Mouse (Mus musculus) urinary bladder, postnatal 36 days (tissue): Measurements from ENCODE around the gene Gm8947.
"Not testable (repeated sequence)": the region's sequence is repeated elsewhere in the genome, so short reads cannot be mapped to it uniquely, and the experiment has no call there.

Source experiments
- DNase-seq, 2 experiments: peaks; one replicate each; pipeline ENCODE4 v3.0.0; 2022; ENCODE audit warnings: low spot score in 2 of 2, mixed read lengths in 1 of 2

Gene Gm8947

DNA sequence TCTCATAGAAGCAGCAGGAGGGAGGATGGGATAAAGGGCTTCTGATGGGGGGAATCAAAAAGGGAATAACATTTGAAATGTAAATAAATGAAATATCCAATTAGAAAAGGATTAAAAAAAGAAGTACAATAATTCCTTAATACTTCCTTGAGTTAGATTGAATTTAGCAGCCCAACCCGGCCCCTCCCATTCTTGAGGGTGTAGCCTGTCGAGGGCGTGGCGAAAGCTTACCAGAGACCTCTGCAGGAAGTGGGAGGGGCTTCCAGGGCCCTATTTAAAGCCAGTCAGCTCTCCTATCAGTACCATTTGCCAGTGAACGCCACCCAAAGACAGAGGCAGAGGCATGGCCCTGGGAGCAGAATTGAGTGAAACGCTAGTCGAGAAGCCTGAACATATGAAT, at the start of gene Gm8947:
Gm8947 (plus strand) TSS at position 302 of the 400 bp plus-strand sequence.
- not testable (repeated sequence) for DNase-seq

DNA sequence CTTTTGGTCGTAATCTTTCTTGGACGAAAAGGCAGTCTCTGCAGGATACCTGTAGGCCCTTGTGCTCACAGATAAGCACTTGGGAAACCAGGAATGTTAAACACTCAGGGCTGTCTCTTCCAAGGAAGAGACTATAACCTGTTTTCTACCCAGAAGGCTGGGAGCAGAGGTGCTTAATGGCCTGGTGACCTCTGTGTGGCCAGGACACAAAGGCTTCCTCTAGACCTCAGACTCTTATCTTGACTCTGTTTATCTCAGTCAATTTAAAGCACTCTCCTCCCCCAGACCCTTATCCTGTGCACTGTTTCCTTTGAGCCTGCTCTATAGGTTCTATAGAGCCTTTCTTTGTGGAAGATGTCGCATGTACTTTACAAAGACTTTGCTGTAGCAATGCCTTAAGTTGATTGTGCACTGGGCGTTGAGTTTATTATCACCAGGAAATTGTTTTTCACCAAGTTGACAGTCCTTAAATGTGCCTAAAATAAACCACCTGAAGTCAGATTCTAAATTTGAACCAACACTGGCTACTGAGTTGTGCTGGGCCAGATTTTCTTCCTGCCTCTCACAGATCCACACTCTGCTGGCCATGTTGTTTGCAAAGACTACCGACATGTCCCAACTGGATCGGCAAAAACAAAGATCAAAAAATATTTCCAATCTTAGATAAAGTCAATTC, 47.6 kb upstream of the Gm8947 start:
- DNase-seq, result no peak

DNA sequence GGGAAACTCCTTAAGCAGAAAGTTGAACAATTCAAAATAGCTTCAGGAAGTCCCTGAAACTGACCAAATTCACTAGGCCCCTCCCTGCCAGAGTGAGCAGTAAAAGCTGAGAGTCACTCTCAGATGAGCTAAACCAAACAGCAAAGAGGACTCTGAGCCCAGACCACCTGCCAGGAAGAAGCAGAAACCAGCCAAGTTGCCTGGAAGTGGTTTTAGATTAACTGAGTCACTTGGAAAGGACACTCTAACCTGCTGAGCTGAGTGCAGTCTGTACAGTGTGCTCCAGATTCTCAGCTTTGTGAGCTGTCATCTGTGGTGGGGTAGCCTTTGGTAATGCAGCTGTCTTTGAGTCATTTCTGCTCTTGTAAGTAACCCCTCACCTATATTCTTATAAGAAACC, 44.4 kb upstream of the Gm8947 start:
- DNase-seq, result no peak

DNA sequence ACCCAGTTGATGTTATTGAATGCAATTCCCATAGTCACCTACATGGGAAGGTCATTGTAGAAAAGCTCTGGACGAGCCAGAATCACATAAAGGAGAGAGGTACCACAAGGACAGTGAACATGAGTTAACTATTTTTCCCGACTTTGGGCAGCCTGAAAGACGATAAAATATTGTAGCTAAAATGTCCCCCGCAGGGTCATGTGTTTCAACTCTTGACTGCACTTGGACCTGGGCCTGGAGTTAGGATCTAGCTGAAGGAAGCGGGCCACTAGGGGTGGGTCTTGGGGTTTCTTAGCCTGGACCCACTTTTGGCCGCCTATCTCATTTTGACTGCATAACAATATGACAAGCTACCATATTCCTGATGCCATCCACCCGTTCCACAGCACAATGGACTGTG, 42.0 kb upstream of the Gm8947 start:
- DNase-seq, result no peak

DNA sequence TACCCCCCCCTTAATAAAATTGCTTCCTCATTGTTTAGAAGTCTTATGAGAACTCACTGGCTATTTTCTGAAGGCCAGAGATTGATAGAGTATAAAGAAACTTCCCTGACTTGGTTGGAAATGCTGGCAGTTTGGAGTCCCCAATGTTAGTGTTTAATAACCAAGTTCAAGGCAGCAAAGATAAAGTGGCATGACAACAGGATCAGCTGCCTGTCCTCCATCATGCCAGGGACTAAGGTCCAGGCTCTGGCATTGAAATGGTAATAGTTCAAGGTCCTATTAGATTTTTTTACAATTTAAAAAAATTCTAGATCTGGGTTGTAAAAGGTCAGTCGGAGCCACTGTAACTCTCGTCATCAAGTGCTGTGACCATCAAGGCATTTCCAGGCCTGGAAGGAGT, 41.1 kb upstream of the Gm8947 start:
- no peak for DNase-seq

DNA sequence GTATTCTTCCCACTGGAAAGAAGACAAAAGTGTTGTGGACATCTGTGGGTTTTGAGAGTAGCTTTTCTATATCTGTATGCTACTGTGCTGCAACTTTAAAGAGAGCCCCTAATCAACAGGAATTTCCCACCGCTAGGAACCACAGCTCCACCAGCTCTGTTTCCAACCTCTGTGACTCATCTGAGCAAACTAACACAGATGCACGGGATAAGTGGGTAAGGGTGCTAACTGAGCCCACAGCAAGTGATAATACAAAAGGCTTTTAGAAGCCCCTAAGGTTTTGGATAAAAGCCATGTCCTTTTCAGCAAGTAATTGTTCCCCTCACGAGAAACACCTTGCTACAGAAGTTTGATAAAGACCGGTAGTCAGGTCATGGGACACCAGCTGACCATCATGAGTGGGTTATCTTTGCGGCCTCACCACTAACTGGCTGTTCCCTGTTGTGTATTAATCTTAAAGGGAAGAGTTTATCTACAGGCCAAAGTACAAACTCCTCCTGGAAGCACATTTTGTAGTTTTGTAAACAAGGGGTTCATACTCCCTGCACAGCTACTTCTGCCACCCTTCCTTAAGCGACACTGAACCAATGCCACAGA, 39.0 kb upstream of the Gm8947 start:
- DNase-seq, result no peak

DNA sequence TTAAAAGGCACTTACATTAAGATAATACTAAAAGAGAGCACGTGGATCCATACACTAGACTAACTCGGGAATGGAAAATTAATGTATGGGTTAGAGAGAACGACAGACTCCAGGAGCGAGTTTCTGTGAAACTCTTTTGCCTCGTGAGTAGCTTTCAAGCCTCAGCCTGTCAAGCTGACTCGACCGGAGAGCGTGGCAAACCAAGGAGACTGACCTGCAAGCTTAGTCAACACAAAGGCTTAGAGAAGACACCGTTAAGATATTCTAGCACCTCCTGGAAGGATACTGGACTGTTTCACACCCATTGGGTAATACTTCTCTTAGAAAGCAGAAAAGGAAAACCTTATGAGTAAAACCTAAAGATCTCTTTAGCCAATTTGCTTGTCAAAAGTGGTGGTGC, 38.0 kb upstream of the Gm8947 start:
- not testable (repeated sequence) for DNase-seq

DNA sequence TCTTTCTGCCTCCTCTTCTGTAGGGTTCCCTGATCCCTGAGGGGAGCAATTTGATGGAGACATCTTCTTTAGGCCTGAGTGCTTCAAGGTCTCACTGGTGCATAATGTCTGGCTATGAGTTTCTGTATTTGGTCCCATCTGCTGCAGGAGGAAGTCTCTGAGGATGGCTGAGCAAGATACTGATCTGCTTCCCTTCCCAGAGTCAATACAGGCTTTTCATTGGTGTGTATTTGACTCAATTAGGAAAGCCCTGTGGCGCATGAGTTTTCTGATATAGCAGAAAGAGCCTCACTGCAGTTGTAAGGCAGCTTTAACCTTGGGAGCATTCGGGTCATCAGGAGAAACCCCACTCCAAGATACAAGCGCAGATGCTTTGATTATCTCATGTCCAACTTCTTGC, 36.0 kb upstream of the Gm8947 start:
- DNase-seq, result no peak

DNA sequence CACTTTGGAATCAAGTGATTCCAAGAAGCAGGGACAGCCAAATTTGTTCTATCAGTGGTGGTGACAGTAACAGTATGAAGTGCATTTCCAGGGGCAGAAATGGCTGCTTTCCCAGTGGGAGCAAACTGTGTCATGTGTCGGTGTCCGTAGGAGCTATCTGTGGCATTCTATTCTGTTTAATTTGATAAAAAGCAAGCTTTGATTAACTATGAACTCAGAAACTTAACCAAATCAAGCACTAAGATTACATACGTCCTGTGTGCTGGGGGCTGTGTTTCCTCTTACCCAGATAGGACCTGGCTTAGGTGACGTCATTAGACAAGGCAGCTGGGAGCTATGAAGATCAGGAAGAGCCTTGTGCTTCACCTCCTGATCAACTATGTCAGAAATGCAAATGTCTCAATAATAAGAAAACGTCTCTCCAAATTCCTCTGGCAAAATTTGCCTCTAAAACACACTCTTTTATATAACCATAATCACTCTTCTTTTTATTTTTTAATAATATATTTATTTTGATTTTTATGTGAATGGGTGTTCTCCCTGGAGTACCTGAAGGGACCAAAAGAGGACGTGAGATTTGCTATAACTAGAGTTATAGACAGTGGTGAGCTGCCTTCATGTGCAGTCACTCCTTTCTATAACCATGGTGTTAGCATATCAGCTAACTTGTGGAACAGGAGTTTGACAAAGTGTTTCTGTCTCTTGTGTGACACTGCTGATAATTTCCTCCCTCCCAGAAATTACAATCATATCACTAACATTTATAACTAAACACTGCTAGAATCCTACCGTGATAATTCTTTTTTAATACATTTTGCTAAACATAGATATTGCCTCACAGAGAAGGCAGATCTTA, 35.2 kb upstream of the Gm8947 start:
- DNase-seq, result no peak

DNA sequence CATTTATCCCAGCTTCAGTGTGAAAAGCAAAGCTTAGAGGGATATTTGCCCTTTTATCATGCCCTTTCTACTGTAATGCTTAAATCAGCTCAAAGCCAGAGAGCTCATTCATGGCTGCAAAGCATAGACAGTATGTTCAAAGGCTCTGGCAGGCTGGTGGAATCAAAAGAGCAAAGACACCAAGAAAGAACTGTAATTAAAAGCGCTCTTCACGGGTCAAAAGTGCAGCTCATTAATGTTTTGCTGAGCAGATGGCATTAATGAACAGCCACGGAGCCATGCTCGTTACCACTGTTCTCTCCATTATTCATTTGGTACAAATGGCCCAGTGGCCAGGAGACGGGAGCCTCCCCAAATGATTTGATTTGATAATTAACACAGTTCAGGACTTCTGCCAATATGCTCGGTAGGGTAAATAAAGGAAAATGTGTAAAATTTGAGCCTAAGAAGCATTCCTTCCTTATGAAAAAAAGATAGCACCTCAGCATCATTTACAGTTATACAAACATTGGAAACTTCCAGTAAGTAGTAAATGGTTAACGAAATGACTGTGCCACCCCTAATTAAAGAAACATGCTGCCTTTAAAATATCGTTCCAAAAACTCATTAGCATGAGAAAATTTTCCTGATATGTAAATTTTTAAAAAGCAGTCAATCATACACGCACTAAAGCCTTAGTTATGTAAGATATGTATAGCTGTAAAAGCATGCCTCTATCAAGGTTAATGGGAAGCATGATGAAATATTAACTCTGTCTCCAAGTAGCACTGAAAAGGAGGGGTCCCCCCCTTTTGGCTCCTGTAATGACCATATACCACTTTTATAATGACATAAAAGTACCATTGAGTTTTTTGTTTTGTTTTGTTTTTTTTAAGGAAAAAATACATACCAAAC, 34.0 kb upstream of the Gm8947 start:
- no peak for DNase-seq

DNA sequence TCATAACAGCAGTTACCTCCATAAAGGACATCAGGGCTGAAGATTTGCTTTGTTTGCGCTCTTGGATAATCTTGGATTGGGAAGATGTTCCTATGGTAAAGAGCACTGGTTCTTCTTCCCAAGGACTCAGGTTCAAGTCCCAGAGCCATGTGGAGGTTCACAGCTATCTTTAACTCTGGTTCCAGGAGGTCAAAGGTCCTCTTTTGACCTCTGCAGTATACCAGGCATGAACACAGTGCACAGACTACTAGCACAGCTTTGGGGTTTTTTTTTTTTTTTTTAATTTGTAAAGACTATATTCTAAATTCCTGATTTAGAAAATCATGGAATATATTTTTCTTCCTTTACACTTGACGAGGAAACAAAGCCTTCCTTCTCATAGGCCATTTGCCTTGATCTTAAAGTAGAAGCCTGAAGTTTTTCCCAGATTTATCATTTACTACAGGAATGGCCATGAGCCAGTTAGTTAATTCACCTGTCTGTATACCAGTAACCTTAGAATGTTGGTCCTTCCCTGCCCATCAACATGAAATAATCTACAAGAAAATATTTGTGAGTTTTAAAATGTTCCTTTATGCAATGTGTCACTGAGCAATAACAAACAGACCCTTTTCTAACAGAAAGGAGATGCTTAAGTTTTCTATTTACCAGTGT, 33.2 kb upstream of the Gm8947 start:
- no peak for DNase-seq

DNA sequence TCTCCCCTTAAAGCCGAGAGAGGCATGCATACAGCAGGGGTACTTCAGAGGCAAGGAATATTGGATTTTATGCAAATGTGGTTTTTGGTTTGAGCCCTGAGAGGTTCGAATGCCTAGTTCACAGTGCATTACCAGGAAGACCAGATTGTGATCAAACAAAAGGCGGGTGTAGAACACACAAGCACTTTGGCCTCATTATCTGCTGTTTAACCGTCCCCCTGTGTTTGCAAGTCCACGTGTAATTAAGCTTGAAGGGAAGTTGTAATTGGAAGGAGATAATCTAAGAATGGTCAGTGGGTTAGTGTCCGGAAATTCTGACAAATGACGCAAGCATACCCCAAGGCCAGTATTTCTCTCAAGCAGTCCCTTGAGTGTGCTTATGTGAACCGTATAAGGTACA, 26.1 kb upstream of the Gm8947 start:
- no peak for DNase-seq

DNA sequence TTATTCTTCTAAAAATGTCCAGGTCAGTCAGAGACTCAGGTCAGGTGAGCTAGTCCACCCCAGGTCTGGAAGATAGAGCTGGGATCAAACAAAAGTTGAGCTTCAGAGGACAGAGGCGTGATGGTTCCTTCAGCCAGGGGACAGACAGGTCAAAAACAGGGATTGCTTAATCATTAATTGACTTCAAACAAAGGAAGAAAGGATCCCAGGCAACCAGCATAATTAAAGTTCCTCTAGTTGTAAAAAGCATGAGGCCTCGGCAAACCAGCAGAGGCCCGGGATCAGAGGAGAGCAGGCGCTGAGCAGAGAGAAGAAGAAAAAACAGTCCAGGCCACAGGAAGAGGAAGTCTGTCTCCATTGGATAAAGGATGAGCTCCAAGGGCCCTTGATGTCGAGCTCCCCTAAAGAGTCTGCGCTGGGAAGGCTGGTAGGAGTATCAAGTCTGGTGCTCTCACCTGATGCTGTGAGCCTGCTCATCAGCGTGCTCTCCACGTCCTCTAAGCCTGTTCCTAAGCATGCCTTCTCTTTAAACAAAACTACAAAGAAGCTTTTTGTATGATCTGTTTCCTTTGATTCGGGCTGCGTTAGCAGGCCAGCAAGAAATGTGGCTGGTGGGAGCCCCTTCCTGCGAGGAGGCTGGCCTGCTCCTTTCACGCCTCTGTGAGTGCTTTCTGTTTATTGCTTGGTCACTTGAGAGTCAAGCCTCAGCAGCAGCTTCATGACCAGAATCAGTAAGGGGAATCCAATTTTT, 24.7 kb upstream of the Gm8947 start:
- no peak for DNase-seq

DNA sequence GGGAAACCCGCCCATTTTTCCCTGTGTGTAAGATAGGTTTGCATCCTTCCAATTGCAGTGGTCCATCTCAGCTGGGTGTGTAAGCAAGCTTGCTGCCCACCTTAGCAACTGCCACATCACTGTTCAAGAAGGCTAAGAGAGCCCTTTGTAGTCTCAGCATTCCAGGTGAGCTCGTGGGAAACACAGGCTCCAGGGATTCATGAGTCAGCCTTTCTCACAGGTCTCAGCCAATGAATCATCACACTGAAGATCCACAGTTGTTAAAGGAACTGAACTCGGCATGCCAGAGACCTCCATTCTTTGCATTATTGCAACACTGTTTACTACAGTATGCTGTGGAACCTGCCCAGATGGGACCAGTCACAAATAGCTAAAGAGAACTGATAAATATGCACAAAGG, 23.5 kb upstream of the Gm8947 start:
- no peak for DNase-seq

DNA sequence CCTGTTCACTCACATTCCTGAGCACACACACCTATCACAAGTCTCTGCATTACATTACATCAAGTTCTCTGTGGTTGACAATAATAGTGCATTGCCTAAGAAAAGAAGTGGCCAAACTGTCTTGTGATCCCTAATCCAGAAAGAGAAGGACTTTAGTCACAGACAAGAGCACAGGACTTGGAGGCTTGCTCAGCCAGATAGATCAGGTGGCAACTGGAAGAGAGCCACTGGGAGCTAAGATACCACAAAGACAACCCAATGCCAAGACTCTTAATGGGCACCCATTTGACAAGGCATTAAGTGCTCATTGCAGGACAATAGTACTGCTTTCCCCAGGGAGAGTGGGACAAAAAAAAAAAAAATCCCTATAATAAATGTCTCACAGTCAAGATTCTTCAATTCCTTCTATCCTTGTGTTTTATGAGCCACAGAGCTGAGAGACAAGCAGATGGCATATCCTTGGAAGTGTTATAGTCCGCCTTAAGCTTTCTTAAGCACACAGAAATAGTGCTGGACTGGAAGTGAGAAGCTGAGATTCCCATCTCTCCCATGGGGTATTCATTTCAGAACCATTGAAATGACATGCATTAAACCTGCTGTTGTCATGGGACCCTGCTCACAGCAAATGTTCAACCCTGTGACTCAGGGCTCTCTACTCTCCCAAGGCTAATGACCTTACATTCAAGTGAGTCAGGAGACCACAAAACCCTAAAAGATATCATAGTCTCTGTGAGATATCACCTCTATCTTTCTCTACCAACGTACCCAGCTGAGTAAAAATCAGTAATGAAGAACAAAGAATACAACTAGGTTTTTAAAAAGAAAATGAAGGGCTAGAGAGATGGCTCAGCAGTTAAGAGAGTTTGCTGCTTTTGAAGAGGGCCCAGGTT, 20.4 kb upstream of the Gm8947 start:
- no peak for DNase-seq

DNA sequence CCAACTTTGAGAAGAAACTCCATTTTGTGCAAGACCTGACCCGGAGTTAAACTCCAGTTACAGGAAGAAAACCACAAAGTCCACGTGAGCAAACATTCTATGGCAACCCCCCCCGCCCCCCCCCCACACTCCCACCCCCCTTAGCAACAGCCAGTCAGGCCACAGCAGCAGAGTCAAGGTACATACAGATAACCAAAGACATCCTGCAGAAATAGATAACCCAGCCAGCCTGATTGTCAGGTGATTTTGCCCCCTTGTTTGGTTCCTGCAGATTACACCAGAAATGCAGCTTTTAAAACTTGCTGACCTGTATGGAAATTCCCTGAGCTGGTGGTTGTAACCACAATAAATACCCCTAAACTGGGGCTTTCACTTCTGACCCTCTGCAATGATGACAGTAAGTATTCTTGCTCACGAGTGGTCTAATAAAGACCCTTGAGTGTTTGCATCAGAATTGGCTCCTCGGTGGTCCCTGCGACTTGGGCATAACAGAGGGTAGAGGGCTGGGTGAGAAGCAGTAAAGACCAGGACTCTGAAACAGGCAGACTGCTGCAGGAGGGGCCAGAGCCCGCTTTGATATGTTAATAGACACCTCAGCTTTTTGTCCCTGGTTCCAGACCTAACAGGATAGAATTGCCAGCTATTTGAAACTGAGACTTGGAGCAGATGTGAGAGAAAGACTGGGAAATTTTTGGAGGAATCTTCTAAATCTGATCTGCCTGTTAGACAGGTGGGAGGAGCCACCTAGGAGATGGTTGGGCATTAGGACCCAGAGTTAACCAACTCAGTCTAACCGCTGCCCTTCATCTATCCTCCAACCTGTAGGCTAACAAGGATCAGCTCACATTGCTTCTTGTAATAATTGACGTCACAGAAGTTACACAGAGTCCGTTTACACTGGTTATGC, 14.9 kb upstream of the Gm8947 start:
- DNase-seq, result no peak

DNA sequence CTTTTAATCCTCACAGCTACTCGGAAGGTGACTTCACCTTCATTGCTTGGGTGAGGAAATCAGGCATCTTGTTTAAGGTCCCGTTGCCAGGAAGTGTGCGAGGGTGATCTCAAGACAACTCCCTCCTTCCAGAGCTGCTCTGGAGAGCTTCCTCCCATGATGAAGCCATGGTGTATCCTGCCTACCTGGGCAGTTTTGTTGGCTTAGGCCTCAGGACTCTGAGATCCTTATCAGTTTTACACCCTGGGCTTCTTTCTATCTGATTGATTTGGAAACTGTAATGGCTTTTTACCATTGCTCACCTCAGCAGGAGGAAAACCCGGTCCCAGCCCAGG, 14.3 kb upstream of the Gm8947 start:
- DNase-seq, result peak in 1 of 2 experiments; percentile 4

DNA sequence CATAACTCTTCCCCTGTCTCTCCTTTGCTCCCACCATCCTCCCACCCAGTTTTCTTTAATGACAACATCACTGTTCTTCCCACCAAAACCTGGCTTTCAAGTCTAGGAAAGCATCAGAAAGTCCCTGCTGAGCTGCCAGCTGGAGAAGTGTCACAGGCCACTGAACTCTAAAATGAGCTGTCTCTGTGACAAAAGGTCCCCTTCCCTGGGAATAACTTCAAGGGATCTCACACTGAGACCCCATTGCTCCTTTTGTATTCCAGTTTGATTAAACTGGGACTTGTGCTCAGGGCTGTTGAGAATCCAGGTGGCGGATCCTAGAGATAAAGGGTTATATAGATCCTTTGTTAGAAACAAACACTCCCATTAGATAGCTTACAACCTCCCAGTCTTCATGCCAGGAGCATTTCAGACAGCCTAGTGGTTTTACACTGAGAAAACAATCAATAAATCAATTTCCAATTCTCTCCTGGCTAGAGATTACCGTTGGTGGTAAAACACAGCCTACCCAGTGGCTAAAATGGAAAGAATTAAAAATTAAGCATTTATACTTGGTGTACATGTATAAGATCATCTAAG, 13.6 kb upstream of the Gm8947 start:
- no peak for DNase-seq
